Mouse (Mus musculus): Measurements from ENCODE around the gene H13. TPM values are rescaled to one million over a fixed set of nuclear protein-coding genes. Genes with fewer than 3 reads are reported as not detected.
A peak's percentile ranks its signal among the peaks of the same experiment; 100 is the strongest.

H13 gene
- total RNA-seq, 2 experiments from 2014 or later: 77.3 to 77.5 TPM

GRCm38 (mm10) chr2:152734984-152735383, 65.7 kb downstream of the H13 start:
- DNase-seq: peak; percentile 90 to 91

- peak; percentile 52 to 54 for DNase-seq
Measured at GRCm38 (mm10) chr2:152736090-152736601, 66.9 kb downstream of the H13 start, which contains the start of gene Id1. TSS of gene Id1 (plus strand) at chr2:152736251.

GRCm38 (mm10) chr2:152736748-152737147, 67.5 kb downstream of the H13 start:
- no peak for DNase-seq

GRCm38 (mm10) chr2:152737306-152738221, 68.3 kb downstream of the H13 start:
- DNase-seq: no peak

- DNase-seq: no peak
Measured at GRCm38 (mm10) chr2:152738341-152738740, 69.1 kb downstream of the H13 start.

GRCm38 (mm10) chr2:152739031-152739841, 70.0 kb downstream of the H13 start:
- peak in 1 of 2 experiments; percentile 19 for DNase-seq

- DNase-seq: no peak
Measured at GRCm38 (mm10) chr2:152739842-152740260, 70.6 kb downstream of the H13 start.

GRCm38 (mm10) chr2:152740490-152740889, 71.2 kb downstream of the H13 start:
- DNase-seq: no peak

- no peak for DNase-seq
Measured at GRCm38 (mm10) chr2:152741153-152742041, 72.1 kb downstream of the H13 start.

GRCm38 (mm10) chr2:152742435-152742834, 73.2 kb downstream of the H13 start:
- DNase-seq: no peak

- no peak for DNase-seq
Measured at GRCm38 (mm10) chr2:152753944-152754711, 84.9 kb downstream of the H13 start, which contains the start of gene Cox4i2. TSS of gene Cox4i2 (plus strand) at chr2:152754173.

- no peak for DNase-seq
Measured at GRCm38 (mm10) chr2:152756474-152757393, 87.5 kb downstream of the H13 start.

GRCm38 (mm10) chr2:152757478-152757877, 88.2 kb downstream of the H13 start:
- DNase-seq: no peak

Other genes with a start within 250 kb of the H13 start
- not detected for gene Defb23, start 204.8 kb upstream of the H13 start, total RNA-seq (2021)
- gene Defb20, start 192.4 kb upstream of the H13 start, total RNA-seq (2021): not detected
- not detected for gene Defb22, start 179.3 kb upstream of the H13 start, total RNA-seq (2021)
- not detected for gene Defb26, start 157.8 kb upstream of the H13 start, total RNA-seq (2021)
- gene Defb28, start 151.2 kb upstream of the H13 start, total RNA-seq (2021): not detected
- not detected for gene Defb29, start 129.4 kb upstream of the H13 start, total RNA-seq (2021)
- gene Gm17416, start 100.1 kb upstream of the H13 start, total RNA-seq (2021): not detected
- gene Defb21, start 96.7 kb upstream of the H13 start, total RNA-seq (2021): not detected
- not detected for gene Defb19, start 89.1 kb upstream of the H13 start, total RNA-seq (2021)
- not detected for gene Defb45, start 70.1 kb upstream of the H13 start, total RNA-seq (2021)
- not detected for gene Defb36, start 65.1 kb upstream of the H13 start, total RNA-seq (2021)
- not detected for gene Defb25, start 46.4 kb upstream of the H13 start, total RNA-seq (2021)
- 1 to 10 TPM in 1 of 2 experiments, under 1 TPM in 1; 0.75 to 1.3 TPM for gene Rem1, start 42.5 kb upstream of the H13 start, total RNA-seq (2021)
- gene Mcts2, start 17.6 kb downstream of the H13 start, total RNA-seq (2021): 10 to 100 TPM; 19.7 to 22.9 TPM
- gene Id1, start 66.8 kb downstream of the H13 start, total RNA-seq (2021): 10 to 100 TPM; 15.3 to 19.8 TPM
- gene Cox4i2, start 84.7 kb downstream of the H13 start, total RNA-seq (2021): 1 to 10 TPM; 1.7 to 2.7 TPM
- gene Bcl2l1, start 162.3 kb downstream of the H13 start, total RNA-seq (2021): 100 to 1,000 TPM; 116 to 141 TPM
- gene Tpx2, start 178.5 kb downstream of the H13 start, total RNA-seq (2021): 1 to 10 TPM; 2.0 to 3.1 TPM
- gene Mylk2, start 241.9 kb downstream of the H13 start, total RNA-seq (2021): not detected

Measured in layer of hippocampus, postnatal 36 days (tissue).